ENCODE assay signal across 8 mouse cellular contexts in the genomic region with DNA sequence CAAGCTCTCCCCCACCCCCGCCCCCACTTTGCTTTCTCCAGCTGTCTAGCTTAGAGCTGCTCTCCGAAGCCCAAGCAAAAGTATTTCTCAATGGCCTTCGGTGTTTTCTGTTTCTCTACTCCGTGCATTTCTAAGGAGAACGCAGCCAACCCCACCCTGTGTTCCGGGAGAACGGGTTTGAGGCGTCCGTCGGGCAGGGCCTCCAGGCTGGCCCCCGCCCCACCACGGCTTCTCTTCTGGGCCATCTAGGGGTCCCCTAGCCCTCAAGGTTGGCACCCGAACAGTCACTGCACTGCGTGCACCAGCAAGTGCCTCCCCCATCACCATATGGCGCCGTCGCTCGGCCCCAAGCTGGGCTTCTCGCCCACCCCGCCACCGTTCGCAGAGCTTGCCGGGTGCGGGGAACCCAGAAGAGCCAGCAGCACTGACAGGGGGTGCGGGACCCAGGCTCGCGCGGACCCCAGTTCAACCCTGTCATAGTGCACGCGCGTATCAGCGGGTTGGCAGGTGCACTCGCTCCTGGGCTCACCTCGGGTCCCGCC. TPM values are rescaled to one million over a fixed set of nuclear protein-coding genes. Genes with fewer than 3 reads are reported as not detected.
DNase-seq lines count a peak whose midpoint lies in the region; ATAC-seq and TF ChIP-seq lines count a peak whose summit lies in the region.

No protein-coding gene starts in this region.

- WGBS in kidney, postnatal 0 days: under 1% methylated on average over 35 of the region's 35 CpGs
- 3% methylated on average over 23 of the region's 35 CpGs for WGBS in embryonic facial prominence, embryonic 14.5 days
- 2% methylated on average over 35 of the region's 35 CpGs for WGBS in hindbrain, embryonic 12.5 days

- TF ChIP-seq CTCF in kidney, postnatal 0 days (IDR thresholded peaks at IDR 0.05; ENCODE audit: low read depth): no peak

- H3K27ac ChIP-seq in kidney, postnatal 0 days: peak overlapping the region; percentile 51
- H3K27ac ChIP-seq in embryonic facial prominence, embryonic 14.5 days (replicated peaks; ENCODE audit: low read depth, low read length): no peak overlapping the region
- H3K27ac ChIP-seq in hindbrain, embryonic 12.5 days: peak overlapping the region; percentile 55

- peak overlapping the region; percentile 54 for H3K4me3 ChIP-seq in kidney, postnatal 0 days (replicated peaks; ENCODE audit: low read depth, low read length)
- peak overlapping the region; percentile 60 for H3K4me3 ChIP-seq in embryonic facial prominence, embryonic 14.5 days (ENCODE audit: low read depth, low read length)
- peak overlapping the region; percentile 64 for H3K4me3 ChIP-seq in hindbrain, embryonic 12.5 days

- no peaks in the 10 kb centered on the region for H3K9me3 ChIP-seq in kidney, postnatal 0 days (replicated peaks; ENCODE audit: low read length)
- H3K9me3 ChIP-seq in embryonic facial prominence, embryonic 14.5 days (ENCODE audit: control insufficient read depth, low read length): no peaks in the 10 kb centered on the region
- H3K9me3 ChIP-seq in hindbrain, embryonic 12.5 days (replicated peaks): no peaks in the 10 kb centered on the region

- DNase-seq in kidney, postnatal 0 days (ENCODE audit: low spot score): no peak
- no peak for DNase-seq in kidney, postnatal 36 days
- peak; percentile 28 for DNase-seq in embryonic facial prominence, embryonic 14.5 days (ENCODE audit: low spot score)
- peak; percentile 66 for DNase-seq in left cerebral cortex, postnatal 4 days
- DNase-seq in telencephalon, adult 2 months (ENCODE audit: low read depth, low spot score): peak; percentile 80
- no peak for DNase-seq in B cell, adult 2 months

- H3K4me1 ChIP-seq in kidney, postnatal 0 days (replicated peaks; ENCODE audit: insufficient read depth, low read length): 0 out of 2 replicates have a peak, but pooled peaks cover 5% of the 10 kb centered on the region
- no peaks in the 10 kb centered on the region for H3K4me1 ChIP-seq in embryonic facial prominence, embryonic 14.5 days (ENCODE audit: control insufficient read depth, insufficient read depth, low read length)
- 0 out of 2 replicates have a peak, but pooled peaks cover 6% of the 10 kb centered on the region for H3K4me1 ChIP-seq in hindbrain, embryonic 12.5 days

- peak overlapping the region; percentile 55 for H3K9ac ChIP-seq in kidney, postnatal 0 days (ENCODE audit: low read depth, low read length)
- peak overlapping the region; percentile 62 for H3K9ac ChIP-seq in embryonic facial prominence, embryonic 14.5 days (ENCODE audit: low read depth, low read length)
- peak overlapping the region; percentile 73 for H3K9ac ChIP-seq in hindbrain, embryonic 12.5 days

- ATAC-seq in kidney, postnatal 0 days (replicated peaks; ENCODE audit: low FRiP score, low read depth): no peak; the same call in none of the 2 replicates
- peak; percentile 60 for ATAC-seq in embryonic facial prominence, embryonic 14.5 days (ENCODE audit: low read depth)
- peak; percentile 81 for ATAC-seq in hindbrain, embryonic 12.5 days (ENCODE audit: low FRiP score)
- peak; percentile 11 for ATAC-seq in megakaryocyte progenitor cell, adult 5-6 weeks (replicated peaks; ENCODE audit: poor library complexity)

- H3K4me2 ChIP-seq in kidney, postnatal 0 days (ENCODE audit: low read length): peak overlapping the region; percentile 96
- H3K4me2 ChIP-seq in embryonic facial prominence, embryonic 14.5 days (ENCODE audit: low read depth, low read length): peak overlapping the region; percentile 86
- peak overlapping the region; percentile 95 for H3K4me2 ChIP-seq in hindbrain, embryonic 12.5 days (replicated peaks)

- no peaks in the 10 kb centered on the region for H3K36me3 ChIP-seq in kidney, postnatal 0 days (ENCODE audit: insufficient read depth, low read length)
- H3K36me3 ChIP-seq in embryonic facial prominence, embryonic 14.5 days (ENCODE audit: control insufficient read depth, insufficient read depth, low read length): no peaks in the 10 kb centered on the region
- no peaks in the 10 kb centered on the region for H3K36me3 ChIP-seq in hindbrain, embryonic 12.5 days

- no peaks in the 10 kb centered on the region for H3K27me3 ChIP-seq in kidney, postnatal 0 days (ENCODE audit: insufficient read depth, low read length)
- H3K27me3 ChIP-seq in embryonic facial prominence, embryonic 14.5 days (replicated peaks; ENCODE audit: control insufficient read depth, insufficient read depth, low read length): peaks cover 9% of the 10 kb centered on the region
- H3K27me3 ChIP-seq in hindbrain, embryonic 12.5 days: peaks cover 28% of the 10 kb centered on the region; the same call in 1 of the 2 replicates

- intact Hi-C loops in left cerebral cortex, postnatal 4 days (cut with DNase I): no loop called here

RNA-seq across cellular contexts. Expression of a gene that starts 0.4 kb away (rescaled TPM):
- 12.0 and 13.3 TPM in 2 replicates for polyA plus RNA-seq in kidney, postnatal 0 days (2015; fragmentation: Nextera tagmentation; extraction: Ambion mirVana)
- 21.6 and 25.3 TPM in 2 replicates for polyA plus RNA-seq in embryonic facial prominence, embryonic 14.5 days (2014; fragmentation: Nextera tagmentation; extraction: Ambion mirVana)
- 15.5 and 16.3 TPM in 2 replicates for polyA plus RNA-seq in hindbrain, embryonic 12.5 days (2016; fragmentation: Nextera tagmentation; extraction: Ambion mirVana)
- total RNA-seq in left cerebral cortex, postnatal 4 days (2021): 10 to 100 TPM; 31.1 to 41.1 TPM
- total RNA-seq in megakaryocyte progenitor cell, adult 5-6 weeks (2015): 14.5 and 20.1 TPM in 2 replicates
- total RNA-seq in megakaryocyte progenitor cell, adult 5-6 weeks (2017): 37.3 and 50.6 TPM in 2 replicates

RNA-seq across cellular contexts. Expression of a gene that starts 9.7 kb away (rescaled TPM):
- 1.8 and 2.0 TPM in 2 replicates for polyA plus RNA-seq in kidney, postnatal 0 days (2015; fragmentation: Nextera tagmentation; extraction: Ambion mirVana)
- polyA plus RNA-seq in embryonic facial prominence, embryonic 14.5 days (2014; fragmentation: Nextera tagmentation; extraction: Ambion mirVana): 2.8 and 3.0 TPM in 2 replicates
- polyA plus RNA-seq in hindbrain, embryonic 12.5 days (2016; fragmentation: Nextera tagmentation; extraction: Ambion mirVana): 8.8 and 9.2 TPM in 2 replicates
- total RNA-seq in left cerebral cortex, postnatal 4 days (2021): 10 to 100 TPM; 18.5 to 20.8 TPM
- total RNA-seq in megakaryocyte progenitor cell, adult 5-6 weeks (2015): 0.12 TPM in 1 of 2 replicates, not detected in the other
- 0.08 and 0.41 TPM in 2 replicates for total RNA-seq in megakaryocyte progenitor cell, adult 5-6 weeks (2017)

RNA-seq across cellular contexts. Expression of a gene that starts 9.8 kb away (rescaled TPM):
- 82.9 and 83.7 TPM in 2 replicates for polyA plus RNA-seq in kidney, postnatal 0 days (2015; fragmentation: Nextera tagmentation; extraction: Ambion mirVana)
- polyA plus RNA-seq in embryonic facial prominence, embryonic 14.5 days (2014; fragmentation: Nextera tagmentation; extraction: Ambion mirVana): 53.3 and 53.7 TPM in 2 replicates
- 37.0 and 37.5 TPM in 2 replicates for polyA plus RNA-seq in hindbrain, embryonic 12.5 days (2016; fragmentation: Nextera tagmentation; extraction: Ambion mirVana)
- total RNA-seq in left cerebral cortex, postnatal 4 days (2021): 10 to 100 TPM; 28.1 to 31.6 TPM
- 49.4 and 60.5 TPM in 2 replicates for total RNA-seq in megakaryocyte progenitor cell, adult 5-6 weeks (2015)
- total RNA-seq in megakaryocyte progenitor cell, adult 5-6 weeks (2017): 19.7 and 22.1 TPM in 2 replicates

RNA-seq across cellular contexts. Expression of a gene that starts 19.3 kb away (rescaled TPM):
- polyA plus RNA-seq in kidney, postnatal 0 days (2015; fragmentation: Nextera tagmentation; extraction: Ambion mirVana): 4.3 and 4.8 TPM in 2 replicates
- 10.5 and 14.4 TPM in 2 replicates for polyA plus RNA-seq in embryonic facial prominence, embryonic 14.5 days (2014; fragmentation: Nextera tagmentation; extraction: Ambion mirVana)
- 48.3 and 54.9 TPM in 2 replicates for polyA plus RNA-seq in hindbrain, embryonic 12.5 days (2016; fragmentation: Nextera tagmentation; extraction: Ambion mirVana)
- 100 to 1,000 TPM; 199 to 225 TPM for total RNA-seq in left cerebral cortex, postnatal 4 days (2021)
- total RNA-seq in megakaryocyte progenitor cell, adult 5-6 weeks (2015): 0.42 TPM in 2 replicates
- total RNA-seq in megakaryocyte progenitor cell, adult 5-6 weeks (2017): 0.21 TPM in 1 of 2 replicates, not detected in the other

RNA-seq across cellular contexts. Expression of a gene that starts 38.0 kb away (rescaled TPM):
- 7.5 and 8.1 TPM in 2 replicates for polyA plus RNA-seq in kidney, postnatal 0 days (2015; fragmentation: Nextera tagmentation; extraction: Ambion mirVana)
- 9.5 and 10.1 TPM in 2 replicates for polyA plus RNA-seq in embryonic facial prominence, embryonic 14.5 days (2014; fragmentation: Nextera tagmentation; extraction: Ambion mirVana)
- 7.2 and 9.5 TPM in 2 replicates for polyA plus RNA-seq in hindbrain, embryonic 12.5 days (2016; fragmentation: Nextera tagmentation; extraction: Ambion mirVana)
- total RNA-seq in left cerebral cortex, postnatal 4 days (2021): 10 to 100 TPM; 11.8 to 12.6 TPM
- total RNA-seq in megakaryocyte progenitor cell, adult 5-6 weeks (2015): 8.1 and 9.0 TPM in 2 replicates
- total RNA-seq in megakaryocyte progenitor cell, adult 5-6 weeks (2017): 4.1 and 5.8 TPM in 2 replicates

Comparison
In these comparisons a context has a peak if more than half of its experiments do, and no peak if none do; other contexts are left out.
1. DNase-seq: peak in embryonic facial prominence, embryonic 14.5 days (single experiment), left cerebral cortex, postnatal 4 days (single experiment) and telencephalon, adult 2 months (single experiment); none in kidney, postnatal 0 days (single experiment), kidney, postnatal 36 days (0 of 2) and B cell, adult 2 months (0 of 2).
2. Peak in every context shown above with its lines, with median percentiles within 50 percentile points of each other: H3K4me2 ChIP-seq, H3K4me3 ChIP-seq and H3K9ac ChIP-seq.